Mouse (Mus musculus): Measurements from ENCODE around the gene Gm13271. TPM values are rescaled to one million over a fixed set of nuclear protein-coding genes. Genes with fewer than 3 reads are reported as not detected.
"Not testable (repeated sequence)": the region's sequence is repeated elsewhere in the genome, so short reads cannot be mapped to it uniquely, and the experiment has no call there.

The Gm13271 gene
- total RNA-seq, 2 experiments from 2014 or later: not detected

- DNase-seq: no peak
- H3K4me3 ChIP-seq: no peak overlapping the region
- H3K27ac ChIP-seq: no peak overlapping the region
- TF ChIP-seq CTCF (IDR thresholded peaks at IDR 0.05): no peak
- intact Hi-C loops (cut with DNase I): loop anchor here (2.0 kb wide), 1 partner anchor 15 kb away; no protein-coding TSS in a partner anchor
Observed at GRCm38 (mm10) chr4:88741426-88741825, 13.2 kb upstream of the Gm13271 start.

GRCm38 (mm10) chr4:88742771-88743371 is 11.8 kb upstream of the Gm13271 start:
- DNase-seq: no peak
- Histone ChIP-seq H3K27ac (no peak overlapping the region), H3K4me3 (no peak overlapping the region)
- intact Hi-C loops (cut with DNase I): no loop called here
- TF ChIP-seq CTCF (IDR thresholded peaks at IDR 0.05): peak; percentile 20; the same call in 1 of the 2 replicates

- intact Hi-C loops (cut with DNase I): no loop called here
- Histone ChIP-seq H3K27ac (no peak overlapping the region), H3K4me3 (no peak overlapping the region)
- peak; percentile 26; the same call in 1 of the 2 replicates for TF ChIP-seq CTCF (IDR thresholded peaks at IDR 0.05)
- no peak for DNase-seq
Observed at GRCm38 (mm10) chr4:88744207-88744606, 10.5 kb upstream of the Gm13271 start.

- no peak for DNase-seq
- Histone ChIP-seq H3K4me3 (no peak overlapping the region), H3K27ac (no peak overlapping the region)
- intact Hi-C loops (cut with DNase I): no loop called here
- TF ChIP-seq CTCF (IDR thresholded peaks at IDR 0.05): no peak
Observed at GRCm38 (mm10) chr4:88749926-88750325, 4.7 kb upstream of the Gm13271 start.

GRCm38 (mm10) chr4:88756581-88757513 is 2.2 kb downstream of the Gm13271 start:
- intact Hi-C loops (cut with DNase I): loop anchor here (2.0 kb wide), 1 partner anchor 16 kb away; no protein-coding TSS in a partner anchor
- H3K4me3 ChIP-seq: peak overlapping the region; percentile 75
- DNase-seq: not testable (repeated sequence)
- H3K27ac ChIP-seq: peak overlapping the region; percentile 86

DNA sequence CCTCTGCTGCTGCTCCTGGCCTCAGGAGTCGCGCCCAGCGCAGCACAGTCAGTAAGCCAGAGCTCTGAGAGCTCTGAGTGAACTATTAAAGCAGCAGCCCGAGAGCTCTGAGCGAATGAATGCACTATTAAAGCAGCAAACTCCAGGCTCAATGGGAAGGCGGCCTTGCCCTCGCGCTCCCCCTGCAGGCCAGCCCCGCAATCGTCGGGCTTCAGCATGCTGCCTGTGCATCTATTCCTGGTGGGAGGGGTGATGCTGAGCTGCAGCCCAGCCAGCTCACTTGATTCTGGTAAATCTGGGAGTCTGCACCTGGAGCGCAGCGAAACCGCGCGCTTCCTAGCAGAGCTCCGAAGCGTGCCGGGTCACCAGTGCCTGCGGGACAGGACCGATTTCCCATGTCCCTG is 3.0 kb downstream of the Gm13271 start:
- peak; percentile 66 for TF ChIP-seq CTCF (IDR thresholded peaks at IDR 0.05)
- DNase-seq: peak; percentile 83
- peak overlapping the region; percentile 86 for H3K27ac ChIP-seq
- intact Hi-C loops (cut with DNase I): loop anchor here (2.0 kb wide), 1 partner anchor 17 kb away; no protein-coding TSS in a partner anchor
- peak overlapping the region; percentile 75 for H3K4me3 ChIP-seq

DNA sequence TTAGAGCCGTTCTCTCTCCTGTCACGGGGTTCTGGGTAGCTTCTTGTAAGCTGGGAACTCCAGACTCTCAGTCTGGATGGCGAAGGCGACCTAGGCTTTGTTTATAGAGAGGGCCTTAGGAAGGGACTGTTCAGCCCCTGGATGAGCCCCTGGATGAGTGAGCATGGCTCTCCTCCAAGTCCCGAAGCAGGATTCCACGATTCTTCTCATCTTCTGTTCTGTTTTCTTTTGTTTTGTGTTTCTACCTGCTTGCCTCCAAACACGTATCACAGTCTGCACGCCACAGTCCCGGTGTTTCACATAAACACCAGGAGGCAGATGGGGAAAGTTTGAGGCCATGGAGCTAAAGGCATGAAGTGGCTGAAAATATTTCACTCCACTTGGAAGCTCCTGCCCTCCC is 4.1 kb downstream of the Gm13271 start:
- DNase-seq; H3K4me3 ChIP-seq; intact Hi-C loops (cut with DNase I); H3K27ac ChIP-seq: not testable (repeated sequence)

DNA sequence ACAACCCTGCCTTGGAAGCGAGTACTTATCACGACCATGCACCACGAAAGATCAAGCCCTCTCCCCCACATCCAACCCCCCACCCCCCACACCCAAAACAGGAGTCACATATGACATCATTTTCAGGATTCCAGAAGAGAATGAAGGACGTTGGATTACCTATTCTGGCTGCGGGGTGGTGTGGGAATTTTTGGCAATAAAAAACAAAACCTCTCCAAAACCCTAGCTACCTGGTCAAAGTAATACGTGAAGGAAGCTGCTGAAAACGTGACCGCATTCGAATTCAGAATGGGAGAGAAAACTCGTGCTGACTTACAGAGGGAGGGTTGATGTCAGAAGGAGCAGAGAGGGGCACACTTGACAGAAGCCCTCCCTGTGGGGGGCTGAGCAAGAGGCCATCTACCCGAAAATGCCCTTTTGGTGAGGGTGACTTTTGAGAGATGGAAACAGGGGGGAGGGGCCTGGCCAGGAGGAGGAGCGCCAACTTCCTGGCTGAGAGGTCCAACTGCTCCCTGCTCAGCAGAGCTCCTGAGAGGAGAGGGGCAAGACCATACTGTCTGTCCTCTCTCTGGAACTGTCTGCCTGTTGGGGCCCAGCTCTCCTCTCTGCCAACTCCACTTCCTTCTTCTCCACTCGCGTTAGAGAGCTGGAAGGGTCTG is 5.1 kb downstream of the Gm13271 start, which contains the start of gene Gm13283:
Gene Gm13283, plus strand, starts transcription at position 510 of the 659 bp plus-strand sequence.
- peak; percentile 51 for DNase-seq
- intact Hi-C loops (cut with DNase I): not testable (repeated sequence)
- peak within 1 kb of the TSS; percentile 61 for H3K4me3 ChIP-seq
- H3K27ac ChIP-seq: peak within 1 kb of the TSS; percentile 71

DNA sequence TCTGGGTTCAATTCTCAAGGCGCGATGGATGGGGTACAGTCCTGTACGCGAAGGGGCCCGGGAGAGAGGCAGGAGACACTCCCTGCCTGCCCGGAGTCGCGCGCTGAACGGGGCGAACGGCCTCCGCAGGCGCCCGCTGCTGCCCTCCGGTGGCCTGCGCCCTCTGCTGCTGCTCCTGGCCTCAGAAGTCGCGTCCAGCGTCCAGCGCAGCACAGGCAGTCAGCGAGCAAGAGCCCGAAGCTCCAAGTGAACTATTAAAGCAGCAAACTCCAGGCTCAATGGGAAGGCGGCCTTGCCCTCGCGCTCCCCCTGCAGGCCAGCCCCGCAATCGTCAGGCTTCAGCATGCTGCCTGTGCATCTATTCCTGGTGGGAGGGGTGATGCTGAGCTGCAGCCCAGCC is 5.8 kb downstream of the Gm13271 start:
- intact Hi-C loops (cut with DNase I): not testable (repeated sequence)
- DNase-seq: peak; percentile 87
- Histone ChIP-seq H3K4me3 (peak overlapping the region; percentile 61), H3K27ac (peak overlapping the region; percentile 71)
- peak; percentile 64 for TF ChIP-seq CTCF (IDR thresholded peaks at IDR 0.05)

- intact Hi-C loops (cut with DNase I); H3K4me3 ChIP-seq; H3K27ac ChIP-seq: not testable (repeated sequence)
- peak; percentile 51 for DNase-seq
Observed at GRCm38 (mm10) chr4:88761776-88762175, 7.1 kb downstream of the Gm13271 start.

DNA sequence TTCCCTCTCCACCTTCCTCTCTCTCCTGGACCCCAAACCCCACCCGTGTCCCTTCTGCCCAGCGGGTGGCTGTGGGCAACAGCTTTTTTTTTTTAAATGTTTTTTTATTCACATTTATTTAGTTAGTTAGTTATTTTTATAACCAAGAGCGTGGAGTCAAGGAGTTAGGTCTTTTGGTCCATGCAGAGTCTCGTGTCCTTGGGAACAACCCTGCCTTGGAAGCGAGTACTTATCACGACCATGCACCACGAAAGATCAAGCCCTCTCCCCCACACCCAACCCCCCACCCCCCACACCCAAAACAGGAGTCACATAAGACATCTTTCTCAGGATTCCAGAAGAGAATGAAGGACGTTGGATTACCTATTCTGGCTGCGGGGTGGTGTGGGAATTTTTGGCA is 7.7 kb downstream of the Gm13271 start:
- DNase-seq; intact Hi-C loops (cut with DNase I); H3K27ac ChIP-seq; H3K4me3 ChIP-seq: not testable (repeated sequence)

GRCm38 (mm10) chr4:88763384-88764018 is 8.8 kb downstream of the Gm13271 start:
- intact Hi-C loops (cut with DNase I): not testable (repeated sequence)
- peak overlapping the region; percentile 65 for H3K27ac ChIP-seq
- peak; percentile 74 for DNase-seq
- TF ChIP-seq CTCF (IDR thresholded peaks at IDR 0.05): peak; percentile 61
- peak overlapping the region; percentile 59 for H3K4me3 ChIP-seq

- H3K4me3 ChIP-seq; intact Hi-C loops (cut with DNase I); H3K27ac ChIP-seq; DNase-seq: not testable (repeated sequence)
Observed at GRCm38 (mm10) chr4:88773534-88773933, 18.9 kb downstream of the Gm13271 start, which contains the start of gene Gm13290. Gm13290 (plus strand) TSS chr4:88773834.

DNA sequence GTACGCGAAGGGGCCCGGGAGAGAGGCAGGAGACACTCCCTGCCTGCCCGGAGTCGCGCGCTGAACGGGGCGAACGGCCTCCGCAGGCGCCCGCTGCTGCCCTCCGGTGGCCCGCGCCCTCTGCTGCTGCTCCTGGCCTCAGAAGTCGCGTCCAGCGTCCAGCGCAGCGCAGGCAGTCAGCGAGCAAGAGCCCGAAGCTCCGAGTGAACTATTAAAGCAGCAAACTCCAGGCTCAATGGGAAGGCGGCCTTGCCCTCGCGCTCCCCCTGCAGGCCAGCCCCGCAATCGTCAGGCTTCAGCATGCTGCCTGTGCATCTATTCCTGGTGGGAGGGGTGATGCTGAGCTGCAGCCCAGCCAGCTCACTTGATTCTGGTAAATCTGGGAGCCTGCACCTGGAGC is 22.0 kb downstream of the Gm13271 start, which contains the start of gene Gm13289:
Gene Gm13289, plus strand, starts transcription at position 301 of the 400 bp plus-strand sequence.
- H3K27ac ChIP-seq; DNase-seq; H3K4me3 ChIP-seq; intact Hi-C loops (cut with DNase I): not testable (repeated sequence)

GRCm38 (mm10) chr4:88779550-88779949 is 24.9 kb downstream of the Gm13271 start, which contains the start of gene Gm13272:
Gm13272 (plus strand) TSS chr4:88779850.
- H3K27ac ChIP-seq; H3K4me3 ChIP-seq; intact Hi-C loops (cut with DNase I); DNase-seq: not testable (repeated sequence)

DNA sequence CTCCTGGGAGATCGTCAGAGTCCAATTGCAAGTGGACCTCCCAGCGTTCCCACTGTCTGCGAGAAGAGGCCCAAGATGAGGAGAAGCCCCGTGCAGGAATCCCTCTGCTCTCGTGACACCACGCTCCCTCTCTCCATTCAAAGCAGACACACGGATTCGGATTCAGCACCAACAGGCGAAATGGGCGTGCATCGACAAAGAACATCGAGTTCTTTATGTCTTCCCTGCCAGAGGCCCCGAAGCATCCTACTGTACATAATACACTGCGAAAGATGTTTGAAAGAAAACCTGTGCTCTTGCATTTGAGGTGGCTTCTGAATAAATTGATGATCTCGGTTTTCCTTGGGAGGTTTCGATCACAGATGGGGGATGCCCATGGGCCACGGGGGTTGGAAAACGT is 25.7 kb downstream of the Gm13271 start:
- intact Hi-C loops (cut with DNase I); DNase-seq; H3K4me3 ChIP-seq; H3K27ac ChIP-seq: not testable (repeated sequence)

- intact Hi-C loops (cut with DNase I): not testable (repeated sequence)
- H3K4me3 ChIP-seq: peak within 1 kb of the TSS; percentile 57
- peak within 1 kb of the TSS; percentile 61; the same call in 1 of the 2 replicates for H3K27ac ChIP-seq
Observed at GRCm38 (mm10) chr4:88781831-88782230, 27.2 kb downstream of the Gm13271 start, which contains the start of gene Ifnz. Ifnz (plus strand) TSS chr4:88782131.

More at GRCm38 (mm10) chr4:88781831-88782230, 27.2 kb downstream of the Gm13271 start, which contains the start of gene Ifnz:
- not testable (repeated sequence) for DNase-seq
